Mouse (Mus musculus): Measurements from ENCODE around the gene Kalrn.
A peak's percentile ranks its signal among the peaks of the same experiment; 100 is the strongest.

DNA sequence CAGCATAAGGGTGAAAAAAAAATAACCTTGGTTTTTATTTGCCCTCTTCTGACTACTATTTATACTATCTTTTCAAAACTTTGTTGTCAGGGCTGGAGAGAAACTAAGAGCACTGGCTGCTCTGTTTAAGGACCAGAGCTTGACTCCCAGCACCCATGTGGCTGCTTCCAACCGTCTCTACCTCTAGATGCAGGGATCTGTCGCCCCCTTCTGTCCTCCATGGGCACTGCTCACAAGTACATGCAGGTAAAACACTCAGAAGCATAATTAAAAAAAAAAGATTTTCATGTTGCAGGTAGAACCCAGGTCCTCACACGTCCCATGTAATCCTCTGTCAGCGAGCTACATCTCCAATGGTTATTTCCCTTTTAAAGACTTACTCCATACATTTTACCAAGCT lies 499.4 kb downstream of the Kalrn start:
- TF ChIP-seq CTCF (conservative IDR thresholded peaks at IDR 0.05; ENCODE audit: low read length) (peak; percentile 49), POU5F1 (IDR thresholded peaks at IDR 0.05; ENCODE audit: borderline replicate concordance, low read length) (no peak), NANOG (IDR thresholded peaks at IDR 0.05; ENCODE audit: borderline replicate concordance, low read length) (no peak)

Measured in E14TG2a.4 (cell line).